Mouse (Mus musculus) left cerebral cortex, adult 9 months (tissue): ENCODE results near the gene Thada.
A peak's percentile ranks its signal among the peaks of the same experiment; 100 is the strongest.

Source experiments
- DNase-seq, 2 experiments: peaks; one replicate each; pipeline ENCODE4 v3.0.0; 2022; ENCODE audit warnings: low spot score in 2 of 2

Thada gene

GRCm38 (mm10) chr17:84465753-84466608 lies at the start of gene Thada:
Gene Thada (minus strand): TSS chr17:84466205.
- peak; percentile 93 to 98 for DNase-seq

GRCm38 (mm10) chr17:84512516-84513085 lies 46.6 kb upstream of the Thada start:
- no peak for DNase-seq

- peak; percentile 47 to 83 for DNase-seq
These were observed 45.9 kb upstream of the Thada start, which contains the start of gene Plekhh2 for GRCm38 (mm10) chr17:84511682-84512515. Gene Plekhh2 (plus strand): TSS chr17:84511895.

GRCm38 (mm10) chr17:84510961-84511639 lies 45.1 kb upstream of the Thada start:
- DNase-seq, result no peak

GRCm38 (mm10) chr17:84510355-84510754 lies 44.4 kb upstream of the Thada start:
- DNase-seq, result peak; percentile 74 to 78

GRCm38 (mm10) chr17:84509176-84509575 lies 43.2 kb upstream of the Thada start:
- no peak for DNase-seq

- DNase-seq, result no peak
These were observed 42.7 kb upstream of the Thada start for GRCm38 (mm10) chr17:84508736-84509135.

GRCm38 (mm10) chr17:84505922-84506321 lies 39.9 kb upstream of the Thada start:
- no peak for DNase-seq

GRCm38 (mm10) chr17:84502341-84502740 lies 36.3 kb upstream of the Thada start:
- DNase-seq, result no peak

- DNase-seq, result no peak
These were observed 32.6 kb upstream of the Thada start for GRCm38 (mm10) chr17:84498639-84499038.

GRCm38 (mm10) chr17:84497972-84498604 lies 32.1 kb upstream of the Thada start:
- DNase-seq, result no peak

- no peak for DNase-seq
These were observed 31.6 kb upstream of the Thada start for GRCm38 (mm10) chr17:84497559-84497958.

- DNase-seq, result no peak
These were observed 31.0 kb upstream of the Thada start for GRCm38 (mm10) chr17:84497026-84497425.

GRCm38 (mm10) chr17:84492255-84492880 lies 26.4 kb upstream of the Thada start:
- DNase-seq, result no peak

GRCm38 (mm10) chr17:84487415-84487814 lies 21.4 kb upstream of the Thada start:
- DNase-seq, result no peak

- no peak for DNase-seq
These were observed 17.8 kb upstream of the Thada start for GRCm38 (mm10) chr17:84483673-84484320.

- no peak for DNase-seq
These were observed 16.8 kb upstream of the Thada start for GRCm38 (mm10) chr17:84482831-84483230.

GRCm38 (mm10) chr17:84480464-84481355 lies 14.7 kb upstream of the Thada start:
- no peak for DNase-seq

GRCm38 (mm10) chr17:84478276-84478675 lies 12.3 kb upstream of the Thada start:
- DNase-seq, result no peak
